Mouse (Mus musculus): ENCODE results near the gene Stx1b. TPM values are rescaled to one million over a fixed set of nuclear protein-coding genes. Genes with fewer than 3 reads are reported as not detected.

Gene Stx1b
- polyA plus RNA-seq (2015; fragmentation: Nextera tagmentation; extraction: Ambion mirVana) = 33.3 and 34.2 TPM in 2 replicates

GRCm38 (mm10) chr7:127824176-127824871, at the start of gene Stx1b, which contains the start of gene Stx4a:
Stx1b (minus strand) TSS chr7:127824549.
Stx4a (plus strand) TSS chr7:127824294.
- Histone ChIP-seq H3K27me3 (no peaks in the 10 kb centered on the region), H3K36me3 (no peaks in the 10 kb centered on the region), H3K4me3 (replicated peaks) (peak within 1 kb of the TSS; percentile 74), H3K4me2 (replicated peaks) (peak within 1 kb of the TSS; percentile 72), H3K4me1 (replicated peaks) (peaks cover 34% of the 10 kb centered on the region), H3K9me3 (no peaks in the 10 kb centered on the region), H3K27ac (peak within 1 kb of the TSS; percentile 90), H3K9ac (replicated peaks) (peak within 1 kb of the TSS; percentile 88)
- ATAC-seq = peak; percentile 96
- WGBS = 2% methylated on average over 33 of the region's 38 CpGs

- ATAC-seq = no peak
- H3K4me2 ChIP-seq (replicated peaks) = no peak overlapping the region
- no peak overlapping the region for H3K9ac ChIP-seq (replicated peaks)
- peaks cover 58% of the 10 kb centered on the region for H3K36me3 ChIP-seq
- no peaks in the 10 kb centered on the region for H3K27me3 ChIP-seq
- no peak overlapping the region for H3K27ac ChIP-seq
- H3K4me3 ChIP-seq (replicated peaks) = no peak overlapping the region
- H3K9me3 ChIP-seq = no peaks in the 10 kb centered on the region
- H3K4me1 ChIP-seq (replicated peaks) = peaks cover 33% of the 10 kb centered on the region
- WGBS = 79% methylated on average over 5 of the region's 5 CpGs
Measured at GRCm38 (mm10) chr7:127870136-127870821, 45.9 kb upstream of the Stx1b start.

GRCm38 (mm10) chr7:127869149-127869810, 44.9 kb upstream of the Stx1b start:
- Histone ChIP-seq H3K4me1 (replicated peaks) (peaks cover 28% of the 10 kb centered on the region), H3K4me2 (replicated peaks) (no peak overlapping the region), H3K27me3 (no peaks in the 10 kb centered on the region), H3K27ac (peak overlapping the region; percentile 32; the same call in 1 of the 2 replicates), H3K4me3 (replicated peaks) (no peak overlapping the region), H3K36me3 (peaks cover 67% of the 10 kb centered on the region), H3K9me3 (no peaks in the 10 kb centered on the region), H3K9ac (replicated peaks) (no peak overlapping the region; the same call in 1 of the 2 replicates)
- WGBS = 49% methylated on average over 3 of the region's 3 CpGs
- 0 out of 2 replicates have a peak, but pooled peaks have one; percentile 35 for ATAC-seq

GRCm38 (mm10) chr7:127867641-127868040, 43.3 kb upstream of the Stx1b start:
- peaks cover 63% of the 10 kb centered on the region for H3K36me3 ChIP-seq
- 99% methylated on average over 18 of the region's 18 CpGs for WGBS
- ATAC-seq = no peak
- H3K4me3 ChIP-seq (replicated peaks) = no peak overlapping the region
- no peak overlapping the region for H3K27ac ChIP-seq
- H3K9me3 ChIP-seq = no peaks in the 10 kb centered on the region
- no peak overlapping the region for H3K9ac ChIP-seq (replicated peaks)
- no peaks in the 10 kb centered on the region for H3K27me3 ChIP-seq
- no peak overlapping the region for H3K4me2 ChIP-seq (replicated peaks)
- peaks cover 12% of the 10 kb centered on the region for H3K4me1 ChIP-seq (replicated peaks)

GRCm38 (mm10) chr7:127866434-127866833, 42.1 kb upstream of the Stx1b start:
- H3K4me3 ChIP-seq (replicated peaks) = no peak overlapping the region
- H3K9me3 ChIP-seq = no peaks in the 10 kb centered on the region
- H3K9ac ChIP-seq (replicated peaks) = no peak overlapping the region
- WGBS = 94% methylated on average over 12 of the region's 12 CpGs
- no peak overlapping the region for H3K4me2 ChIP-seq (replicated peaks)
- H3K27me3 ChIP-seq = no peaks in the 10 kb centered on the region
- H3K4me1 ChIP-seq (replicated peaks) = peaks cover 9% of the 10 kb centered on the region
- no peak for ATAC-seq
- H3K27ac ChIP-seq = no peak overlapping the region
- peaks cover 60% of the 10 kb centered on the region for H3K36me3 ChIP-seq

GRCm38 (mm10) chr7:127858258-127858657, 33.9 kb upstream of the Stx1b start:
- 0 out of 2 replicates have a peak, but pooled peaks cover 5% of the 10 kb centered on the region for H3K36me3 ChIP-seq
- no peaks in the 10 kb centered on the region for H3K9me3 ChIP-seq
- no peak overlapping the region for H3K9ac ChIP-seq (replicated peaks)
- no peaks in the 10 kb centered on the region for H3K27me3 ChIP-seq
- WGBS = 93% methylated on average over 6 of the region's 6 CpGs
- no peak overlapping the region for H3K4me2 ChIP-seq (replicated peaks)
- H3K27ac ChIP-seq = no peak overlapping the region
- no peaks in the 10 kb centered on the region for H3K4me1 ChIP-seq (replicated peaks)
- ATAC-seq = no peak
- H3K4me3 ChIP-seq (replicated peaks) = no peak overlapping the region

GRCm38 (mm10) chr7:127850906-127851305, 26.6 kb upstream of the Stx1b start:
- Histone ChIP-seq H3K27ac (no peak overlapping the region), H3K4me1 (replicated peaks) (no peaks in the 10 kb centered on the region), H3K4me2 (replicated peaks) (no peak overlapping the region), H3K9me3 (no peaks in the 10 kb centered on the region), H3K27me3 (no peaks in the 10 kb centered on the region), H3K9ac (replicated peaks) (no peak overlapping the region), H3K4me3 (replicated peaks) (no peak overlapping the region), H3K36me3 (peaks cover 12% of the 10 kb centered on the region)
- no peak for ATAC-seq
- 79% methylated on average over 5 of the region's 5 CpGs for WGBS

- WGBS = 81% methylated on average over 6 of the region's 6 CpGs
- Histone ChIP-seq H3K9me3 (no peaks in the 10 kb centered on the region), H3K4me2 (replicated peaks) (no peak overlapping the region), H3K27me3 (no peaks in the 10 kb centered on the region), H3K4me1 (replicated peaks) (no peaks in the 10 kb centered on the region), H3K9ac (replicated peaks) (no peak overlapping the region), H3K27ac (no peak overlapping the region), H3K36me3 (peaks cover 12% of the 10 kb centered on the region), H3K4me3 (replicated peaks) (no peak overlapping the region)
- ATAC-seq = no peak
Measured at GRCm38 (mm10) chr7:127849973-127850875, 25.9 kb upstream of the Stx1b start.

- no peaks in the 10 kb centered on the region for H3K9me3 ChIP-seq
- peaks cover 9% of the 10 kb centered on the region for H3K36me3 ChIP-seq
Measured at GRCm38 (mm10) chr7:127842001-127842718, 17.8 kb upstream of the Stx1b start.

GRCm38 (mm10) chr7:127841340-127842000, 17.1 kb upstream of the Stx1b start:
- under 1% methylated on average over 37 of the region's 46 CpGs for WGBS
- Histone ChIP-seq H3K4me3 (replicated peaks) (peak overlapping the region; percentile 68), H3K27ac (peak overlapping the region; percentile 89)

More at GRCm38 (mm10) chr7:127842001-127842718, 17.8 kb upstream of the Stx1b start:
- H3K4me3 ChIP-seq (replicated peaks) = peak overlapping the region; percentile 68
- H3K27me3 ChIP-seq = no peaks in the 10 kb centered on the region
- H3K4me1 ChIP-seq (replicated peaks) = peaks cover 13% of the 10 kb centered on the region
- peak overlapping the region; percentile 75 for H3K9ac ChIP-seq (replicated peaks)
- ATAC-seq = peak; percentile 64
- under 1% methylated on average over 40 of the region's 40 CpGs for WGBS
- peak overlapping the region; percentile 99 for H3K4me2 ChIP-seq (replicated peaks)
- H3K27ac ChIP-seq = peak overlapping the region; percentile 51; the same call in 1 of the 2 replicates

More at GRCm38 (mm10) chr7:127841340-127842000, 17.1 kb upstream of the Stx1b start:
- H3K9ac ChIP-seq (replicated peaks) = peak overlapping the region; percentile 75
- ATAC-seq = peak; percentile 93
- no peaks in the 10 kb centered on the region for H3K9me3 ChIP-seq
- H3K4me2 ChIP-seq (replicated peaks) = peak overlapping the region; percentile 99
- peaks cover 3% of the 10 kb centered on the region for H3K36me3 ChIP-seq
- H3K27me3 ChIP-seq = no peaks in the 10 kb centered on the region
- peaks cover 13% of the 10 kb centered on the region for H3K4me1 ChIP-seq (replicated peaks)

All from midbrain, embryonic 13.5 days (tissue).